Mouse (Mus musculus): ENCODE data around the gene Npy. TPM values are rescaled to one million over a fixed set of nuclear protein-coding genes. Genes with fewer than 3 reads are reported as not detected.

Npy gene
- 1,261 and 1,831 TPM in 2 replicates for polyA plus RNA-seq (2015; fragmentation: Nextera tagmentation; extraction: Ambion mirVana)

DNA sequence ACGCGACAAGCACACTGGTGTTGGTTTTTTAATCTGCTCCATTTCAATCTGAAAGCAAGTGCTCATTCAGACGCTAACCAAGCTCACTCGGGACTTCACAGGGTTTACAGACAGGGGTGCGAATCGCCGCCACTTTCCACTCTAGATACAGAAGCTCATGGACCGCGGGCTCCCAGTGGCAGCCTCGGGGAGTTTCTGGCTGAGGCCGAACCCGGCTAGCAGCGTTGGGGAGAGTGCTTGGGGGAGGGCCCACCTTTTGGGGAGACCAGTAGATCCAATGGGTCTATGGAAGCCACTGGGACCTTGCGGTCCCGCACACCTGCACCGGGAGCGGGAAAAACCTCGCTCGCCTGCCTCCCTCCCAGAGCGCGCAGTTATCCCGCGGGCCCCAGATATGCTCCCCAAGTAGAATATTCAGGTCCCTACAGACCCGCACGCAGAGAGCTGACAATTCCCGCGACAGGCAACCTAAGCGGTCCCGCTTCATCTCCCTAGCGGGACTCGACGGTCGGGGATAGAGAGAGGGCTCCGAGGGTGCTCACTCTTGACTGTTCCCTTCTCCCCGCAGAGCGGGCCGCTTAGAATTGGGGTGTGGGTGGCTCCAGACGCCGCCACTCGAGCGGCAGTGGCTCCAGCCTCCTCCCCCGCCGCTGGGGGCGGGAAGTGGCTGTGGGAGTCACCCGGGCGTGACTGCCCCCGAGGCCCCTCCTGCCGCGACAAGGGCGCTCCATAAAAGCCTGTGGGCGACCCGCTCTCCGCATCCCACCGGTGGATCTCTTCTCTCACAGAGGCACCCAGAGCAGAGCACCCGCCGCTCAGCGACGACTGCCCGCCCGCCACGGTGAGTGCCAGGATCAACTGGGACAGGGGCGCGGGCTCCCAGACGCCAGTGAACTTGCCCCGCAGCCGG, at the start of gene Npy:
Npy (plus strand) TSS at position 750 of the 910 bp plus-strand sequence.

All from adrenal gland, postnatal 0 days (tissue).